Mouse (Mus musculus) testis, adult 2 months (tissue): Measurements from ENCODE around the gene Zfp583.

Source experiments
- CTCF ChIP-seq: fragments of 200-500 bp; IDR thresholded peaks from 2 replicates; pipeline ENCODE4 v1.5.1; 2012; ENCODE audit warnings: low read depth, mild to moderate bottlenecking, inconsistent platforms, low read length, moderate library complexity; ENCODE audit not compliant: control insufficient read depth, insufficient read depth, insufficient replicate concordance
- POLR2A ChIP-seq: fragments of 200-500 bp; IDR thresholded peaks from 2 replicates; pipeline ENCODE4 v1.6.1; 2012; ENCODE audit warnings: low read depth, mild to moderate bottlenecking, inconsistent platforms, low read length, moderate library complexity; ENCODE audit not compliant: control insufficient read depth

DNA sequence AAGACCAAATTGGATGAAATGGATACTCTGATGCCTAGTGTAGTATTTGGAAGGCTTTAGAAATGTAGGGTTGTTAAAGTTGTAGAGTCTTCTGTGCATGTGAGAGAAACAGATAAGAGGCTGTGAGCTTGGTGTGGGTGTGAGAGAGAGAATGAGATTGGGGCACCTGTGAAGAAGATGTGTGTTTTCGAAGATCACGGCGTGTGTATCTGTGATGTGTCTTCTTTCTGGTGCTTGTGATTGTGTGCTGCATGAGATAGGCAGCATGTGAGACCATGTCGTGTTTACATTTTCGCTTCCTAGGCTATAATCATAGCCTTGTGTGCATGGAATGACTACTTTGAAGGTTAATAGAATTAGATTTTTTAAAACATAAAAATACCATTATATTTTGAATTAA, 36.1 kb upstream of the Zfp583 start:
- TF ChIP-seq CTCF (no peak), POLR2A (no peak)
